Comparison of ENCODE assay signal across 27 mouse cellular contexts in the genomic region with DNA sequence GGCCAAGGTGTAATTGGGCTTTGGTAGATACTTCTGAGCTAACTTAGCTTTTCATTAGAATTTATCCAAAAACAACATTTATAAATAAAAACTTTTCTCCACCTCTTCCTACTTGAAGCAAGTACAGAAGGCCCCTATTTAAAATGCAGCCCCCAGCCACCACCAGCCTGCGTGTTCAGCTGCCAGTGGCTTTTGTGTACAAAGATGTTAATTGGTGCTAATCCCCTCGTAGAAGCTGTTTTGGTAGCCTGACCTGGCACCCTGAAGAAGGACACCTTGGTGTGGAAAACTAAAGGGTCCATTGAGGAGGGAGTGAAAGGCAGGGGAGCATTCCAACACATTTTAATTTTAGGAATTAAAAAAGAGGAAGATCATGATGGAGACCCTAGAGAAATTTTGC. TPM values are rescaled to one million over a fixed set of nuclear protein-coding genes. Genes with fewer than 3 reads are reported as not detected.
"Had no signal": no experiment of that assay in that cellular context is flagged by ENCODE, and none has a peak within 500 bp of the region (broad histone marks: within the 10 kb centered on the region; RNA-seq: fewer than 3 reads in every experiment).

No protein-coding gene starts in this region.

- H3K4me1 ChIP-seq: limb, embryonic 12.5 days; limb, embryonic 15.5 days; megakaryocyte, embryonic 14.5 days had no signal

- ATAC-seq: liver, postnatal 0 days; lung, postnatal 0 days; midbrain, embryonic 13.5 days; midbrain, embryonic 16.5 days had no signal

- DNase-seq: kidney, postnatal 14 days; kidney, postnatal 4 days; liver, postnatal 0 days; lung, embryonic 14.5 days; right cerebral cortex, adult 18-20 months; right cerebral cortex, postnatal 14 days; right cerebral cortex, postnatal 4 days; thymus, postnatal 25 days had no signal

- H3K9ac ChIP-seq: limb, embryonic 12.5 days; limb, embryonic 15.5 days; liver, embryonic 14.5 days; liver, postnatal 0 days; lung, embryonic 14.5 days; midbrain, embryonic 13.5 days; neural tube, embryonic 13.5 days had no signal

- H3K27me3 ChIP-seq: limb, embryonic 15.5 days had no signal

- H3K4me2 ChIP-seq: limb, embryonic 12.5 days; limb, embryonic 15.5 days; liver, embryonic 11.5 days; lung, embryonic 14.5 days; midbrain, embryonic 13.5 days; neural tube, embryonic 13.5 days had no signal

- H3K36me3 ChIP-seq: limb, embryonic 12.5 days; limb, embryonic 15.5 days; midbrain, embryonic 10.5 days; midbrain, embryonic 13.5 days; neural tube, embryonic 13.5 days had no signal

- H3K4me3 ChIP-seq: left cerebral cortex, adult 2 months; limb, embryonic 12.5 days; limb, embryonic 15.5 days; megakaryocyte, embryonic 14.5 days; midbrain, embryonic 10.5 days; midbrain, embryonic 13.5 days; myocyte; neural tube, embryonic 13.5 days had no signal

- H3K27ac ChIP-seq: left cerebral cortex, adult 2 months; limb, embryonic 12.5 days; limb, embryonic 15.5 days; liver, embryonic 14.5 days; macrophage; midbrain, embryonic 10.5 days; midbrain, embryonic 13.5 days; neural tube, embryonic 13.5 days; stomach, postnatal 0 days had no signal

- H3K9me3 ChIP-seq: limb, embryonic 12.5 days; limb, embryonic 15.5 days; megakaryocyte, embryonic 14.5 days; midbrain, embryonic 10.5 days; midbrain, embryonic 13.5 days; neural tube, embryonic 13.5 days had no signal

RNA-seq across cellular contexts. Expression of gene Vax1, which starts 34.9 kb away (rescaled TPM):
- total RNA-seq: monocyte, adult 5-6 weeks; neutrophil, adult 5-6 weeks had no signal
- polyA plus RNA-seq: kidney, embryonic 16.5 days; limb, embryonic 12.5 days; limb, embryonic 15.5 days; liver, embryonic 11.5 days; liver, embryonic 14.5 days; liver, postnatal 0 days; lung, embryonic 14.5 days; lung, postnatal 0 days; macrophage; myocyte; neural tube, embryonic 13.5 days; stomach, embryonic 14.5 days; stomach, postnatal 0 days; thymus, postnatal 0 days had no signal
